Mouse (Mus musculus): ENCODE results near the gene Psen2. TPM values are rescaled to one million over a fixed set of nuclear protein-coding genes. Genes with fewer than 3 reads are reported as not detected.

Gene Psen2
- total RNA-seq, 2 experiments from 2014 or later = 13.5 to 15.3 TPM

DNA sequence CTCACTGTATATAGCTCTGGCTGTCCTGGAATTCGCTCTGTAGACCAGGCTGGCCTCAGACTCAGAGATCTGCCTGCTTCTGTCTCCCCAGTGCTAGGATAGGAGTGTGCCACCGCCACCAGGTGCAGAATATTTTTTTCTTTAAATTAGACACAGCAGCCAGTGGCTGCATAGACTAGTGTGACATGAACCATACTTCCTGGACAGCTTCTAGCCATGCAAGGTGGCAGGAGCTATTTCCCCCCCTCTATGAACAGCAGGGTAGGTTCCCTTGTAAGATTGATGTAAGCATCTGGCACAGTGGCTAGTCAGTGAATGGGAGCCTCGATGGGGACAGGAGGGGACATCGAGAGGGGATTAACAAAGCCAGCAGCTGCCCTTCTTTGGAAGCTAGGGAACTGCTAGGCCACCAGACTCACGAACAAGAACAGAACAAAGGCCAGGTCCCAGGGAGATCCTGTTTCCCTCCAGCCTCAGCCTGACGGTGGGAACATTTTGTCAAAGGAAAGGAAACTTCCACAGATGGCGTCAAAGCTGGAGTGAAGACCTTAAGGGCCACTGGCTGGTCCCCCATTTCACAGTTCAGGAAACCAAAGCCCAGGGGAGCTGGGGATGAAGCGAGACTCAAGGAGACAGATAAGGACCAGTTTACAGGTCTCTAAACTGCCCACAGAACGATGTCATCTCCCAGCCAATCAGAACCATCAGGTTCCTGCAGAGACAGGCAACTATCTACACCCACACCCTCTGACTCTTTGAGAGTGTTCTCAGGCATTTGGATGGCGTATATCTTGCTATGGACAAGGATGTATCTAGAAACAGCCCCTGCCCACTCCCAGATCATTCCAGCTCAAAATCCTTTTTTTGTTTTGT, 11.8 kb downstream of the Psen2 start:
- DNase-seq = no peak
- intact Hi-C loops (cut with DNase I) = no loop called here

DNA sequence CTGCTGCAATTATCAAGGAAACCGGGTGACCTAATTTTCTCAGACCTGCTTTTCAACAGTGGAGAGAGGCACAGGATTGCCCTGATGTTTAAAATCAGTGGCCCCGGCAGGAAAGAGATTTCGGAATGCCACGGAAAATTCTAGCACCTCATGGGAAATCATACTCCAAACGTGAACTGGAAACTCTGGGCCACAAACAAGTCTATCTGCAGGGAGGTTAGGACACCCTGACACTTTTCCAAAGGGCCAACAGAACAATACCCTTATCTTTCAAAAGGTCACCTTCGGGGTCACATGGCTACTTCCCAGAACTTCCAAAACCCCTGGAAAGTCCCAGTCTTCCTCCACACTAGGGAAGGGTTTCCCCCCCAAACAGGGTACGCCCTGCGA, 12.8 kb downstream of the Psen2 start:
- intact Hi-C loops (cut with DNase I) = no loop called here
- peak; percentile 34 to 39 for DNase-seq

DNA sequence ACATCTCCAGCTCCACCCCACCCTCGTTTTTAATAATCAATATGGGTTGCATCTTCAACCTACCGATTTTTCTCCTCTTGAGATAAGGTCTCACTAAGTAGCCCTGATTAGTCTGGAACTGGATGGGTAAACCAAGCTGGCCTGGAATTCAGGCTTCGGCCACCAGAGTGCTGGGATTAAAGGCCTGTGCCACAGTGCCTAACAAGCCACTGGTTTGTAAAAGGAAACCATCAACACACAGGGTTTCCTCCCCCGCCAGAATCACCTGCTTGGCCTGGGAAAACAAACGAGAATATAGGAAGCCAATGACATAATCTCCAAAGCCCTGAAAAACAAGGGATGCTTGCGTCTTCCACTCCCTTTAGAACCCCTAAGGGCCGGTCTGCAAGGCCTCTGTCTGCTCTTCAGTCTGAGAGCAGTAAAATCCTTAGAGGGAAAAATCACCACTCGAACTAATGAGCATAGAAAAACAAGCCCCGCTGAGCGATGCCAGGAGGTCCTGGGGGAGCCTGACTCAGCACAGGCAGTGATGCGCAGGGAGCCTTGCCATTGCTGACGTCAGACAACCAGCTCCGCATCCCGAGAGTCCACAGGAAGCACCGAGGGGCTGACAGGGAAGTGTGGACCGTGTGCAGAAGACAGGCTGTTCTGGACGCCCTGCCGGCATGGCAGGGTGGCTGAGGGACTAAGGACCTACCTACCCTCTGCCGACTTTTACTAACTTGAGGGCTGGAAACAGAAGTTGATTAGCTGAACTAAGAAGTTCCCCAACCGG, 13.4 kb downstream of the Psen2 start:
- peak; percentile 88 for DNase-seq
- intact Hi-C loops (cut with DNase I) = no loop called here

DNA sequence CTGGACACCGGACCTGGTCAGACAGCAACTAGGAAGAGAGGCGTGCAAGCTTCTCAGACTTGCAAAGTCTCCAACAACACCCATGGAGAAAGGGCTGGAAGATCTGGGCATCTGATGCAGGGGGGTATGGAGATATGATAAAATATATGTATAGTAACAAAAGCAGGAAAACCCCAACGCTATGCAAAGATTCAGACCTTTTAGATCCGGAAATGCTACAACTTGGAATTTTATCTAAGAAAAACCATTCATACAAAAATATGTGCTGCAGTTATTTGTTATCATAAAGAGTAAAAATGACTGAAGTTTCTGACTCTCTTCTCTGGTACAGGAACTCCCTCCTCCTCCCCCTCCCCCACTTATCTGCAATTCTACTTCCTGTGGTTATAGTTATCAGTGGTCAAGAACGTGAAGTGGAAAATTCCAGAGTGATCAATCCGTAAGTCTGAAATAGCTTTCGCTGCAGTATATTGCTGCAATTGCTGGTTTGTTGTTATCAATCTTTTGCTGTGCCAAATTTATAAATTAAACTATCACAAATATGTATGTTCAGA, 14.6 kb downstream of the Psen2 start:
- DNase-seq = no peak
- intact Hi-C loops (cut with DNase I) = no loop called here

DNA sequence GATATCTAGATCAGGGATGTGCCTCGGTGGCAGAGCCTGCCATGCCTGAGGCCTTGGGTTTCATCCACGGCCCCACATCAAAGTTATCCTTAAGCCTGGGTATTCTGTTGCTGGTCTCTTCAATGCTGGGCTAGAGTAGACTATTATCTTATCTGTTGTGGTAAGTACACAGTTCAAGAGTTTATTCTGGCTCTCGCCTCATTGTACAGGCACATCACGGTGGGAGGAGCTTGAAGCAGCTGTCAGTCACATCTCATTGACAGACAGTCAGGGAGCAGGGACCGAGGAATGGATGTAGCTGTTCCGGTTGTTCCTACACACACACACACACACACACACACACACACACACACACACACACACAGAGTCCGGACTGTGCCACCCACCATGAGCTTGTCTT, 15.3 kb downstream of the Psen2 start:
- intact Hi-C loops (cut with DNase I) = no loop called here
- no peak for DNase-seq

DNA sequence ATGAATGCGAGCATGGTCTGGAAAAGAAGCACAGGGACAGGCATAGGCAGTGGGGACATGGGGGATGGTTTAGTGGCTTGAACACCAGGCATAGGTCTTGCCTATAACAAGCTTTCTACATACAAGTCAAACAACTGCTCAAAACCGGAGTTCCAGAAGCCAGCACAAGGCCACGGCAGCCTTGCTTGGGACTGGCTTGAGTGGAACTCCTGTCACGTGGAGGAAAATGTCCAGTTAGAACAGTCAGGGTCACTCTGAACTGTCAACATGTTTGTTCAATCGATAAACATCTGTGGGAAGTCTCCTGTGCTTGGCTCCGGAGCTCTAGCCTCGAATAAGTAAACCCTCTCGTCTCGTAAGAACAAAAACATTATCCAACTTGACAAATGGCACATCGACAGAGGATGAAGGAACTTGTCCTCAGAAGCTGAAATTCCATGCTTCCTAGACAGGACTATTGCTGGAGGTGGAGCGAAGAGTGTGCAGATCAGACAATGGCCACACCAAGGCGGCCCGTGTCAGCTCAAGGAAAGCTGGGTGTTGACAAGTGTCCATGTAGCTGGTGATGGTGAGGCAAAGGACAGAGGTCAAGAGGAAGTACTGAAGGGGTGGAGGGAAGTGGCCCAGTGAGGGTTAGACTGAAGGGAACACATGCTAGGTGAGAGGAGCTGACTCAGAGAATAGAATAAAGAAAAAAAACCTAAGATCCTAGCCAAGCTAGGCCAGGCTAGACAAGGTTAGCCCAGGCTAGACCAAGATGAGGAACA, 17.3 kb downstream of the Psen2 start:
- DNase-seq = no peak
- intact Hi-C loops (cut with DNase I) = no loop called here

DNA sequence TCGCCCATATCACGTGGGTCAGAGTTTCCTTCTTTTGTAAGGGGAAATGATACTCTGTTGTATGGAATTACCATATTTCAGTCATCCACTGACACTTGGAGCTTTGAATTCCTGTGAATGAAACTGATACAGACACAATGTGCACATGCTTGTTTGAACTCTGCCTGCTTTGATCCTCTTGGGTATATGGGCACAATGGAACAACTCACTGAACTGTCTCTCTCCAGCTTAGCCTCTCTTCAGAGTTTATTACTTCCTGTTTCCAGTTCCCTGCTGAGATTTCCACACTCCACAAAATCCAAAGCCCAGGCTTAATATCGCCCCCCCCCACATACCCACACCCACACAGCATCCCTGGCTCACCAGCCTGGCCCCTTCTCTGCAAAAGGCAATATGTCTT, 31.5 kb downstream of the Psen2 start:
- no peak for DNase-seq
- intact Hi-C loops (cut with DNase I) = no loop called here

DNA sequence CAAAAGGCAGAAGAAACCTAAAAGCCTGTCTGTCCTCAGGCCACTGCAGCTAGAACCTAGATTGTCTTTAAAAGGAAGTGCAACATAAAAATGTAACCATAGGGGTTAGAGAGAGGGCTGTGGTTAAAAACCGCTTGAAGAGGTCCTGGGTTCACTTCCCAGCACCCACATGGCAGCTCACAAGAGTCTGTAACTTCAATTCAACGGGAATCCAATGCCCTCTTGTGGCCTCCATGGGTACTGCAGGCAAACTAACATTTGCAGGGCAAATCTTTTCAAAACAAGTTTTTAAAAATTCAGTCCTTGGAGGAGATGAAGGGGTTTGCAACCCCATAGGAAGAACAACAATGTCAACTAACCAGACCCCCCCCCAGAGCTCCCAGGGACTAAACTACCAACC, 32.7 kb downstream of the Psen2 start:
- intact Hi-C loops (cut with DNase I) = no loop called here
- no peak for DNase-seq

DNA sequence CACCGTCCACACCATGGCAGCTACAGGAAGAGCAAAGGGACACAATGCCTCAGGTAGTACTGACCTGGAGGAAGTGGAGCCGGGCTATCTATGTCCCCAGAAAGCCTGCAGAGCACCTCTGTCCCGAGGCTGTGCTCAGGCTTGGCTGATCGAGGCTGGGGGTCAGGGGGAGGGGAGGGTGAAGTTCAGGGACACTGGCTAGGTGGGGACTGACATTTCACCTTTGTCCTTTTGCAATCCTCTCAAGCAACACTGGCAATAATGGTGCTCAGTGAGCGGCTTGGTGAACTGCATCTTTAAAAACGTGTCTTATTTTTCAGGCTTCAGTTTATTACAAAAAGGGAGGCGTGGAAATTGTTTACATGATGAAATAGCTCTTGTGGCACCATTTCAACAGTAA, 33.3 kb downstream of the Psen2 start:
- intact Hi-C loops (cut with DNase I) = no loop called here
- no peak for DNase-seq

DNA sequence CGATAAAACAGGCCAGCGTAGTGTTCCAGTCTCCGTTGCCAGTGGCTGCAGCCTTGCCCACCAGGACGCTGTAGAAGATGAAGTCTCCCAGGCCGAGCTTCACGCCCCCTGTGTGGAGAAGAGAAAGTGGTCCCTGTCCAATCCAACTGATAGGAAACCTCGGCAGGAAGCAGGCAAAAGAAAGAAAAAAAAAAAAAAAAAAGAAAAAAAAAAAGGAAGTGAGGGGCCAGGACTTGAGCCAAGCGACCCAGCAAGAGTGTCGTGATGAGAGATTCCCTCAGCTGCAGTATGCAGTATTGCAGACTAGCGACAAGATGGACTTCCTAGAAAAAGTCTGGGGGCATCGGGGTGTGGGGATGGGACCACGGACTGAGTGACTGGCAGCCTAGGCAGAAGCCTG, 34.4 kb downstream of the Psen2 start:
- no peak for DNase-seq
- intact Hi-C loops (cut with DNase I) = no loop called here

DNA sequence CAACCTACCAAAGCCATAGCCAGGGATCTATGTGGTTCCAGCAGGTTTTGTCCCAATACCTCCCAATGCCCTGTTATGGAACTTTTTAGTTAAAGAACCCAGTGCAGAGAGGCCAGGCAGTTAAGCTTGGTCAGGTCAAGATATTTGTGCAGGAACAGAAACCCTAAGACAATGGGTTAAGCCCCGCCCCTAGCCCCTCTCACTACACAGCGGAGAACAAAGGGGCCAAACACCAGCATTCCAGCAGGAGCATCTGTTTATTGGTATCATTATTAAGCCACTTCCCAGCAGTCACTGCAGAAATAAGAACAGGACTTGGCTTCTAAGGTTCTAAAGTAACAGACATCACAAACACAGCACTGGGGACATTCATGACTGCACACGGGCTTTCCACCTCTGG, 36.5 kb downstream of the Psen2 start:
- no peak for DNase-seq
- intact Hi-C loops (cut with DNase I) = loop anchor here (1.0 kb wide), 1 partner anchor 28 kb away; no protein-coding TSS in a partner anchor

DNA sequence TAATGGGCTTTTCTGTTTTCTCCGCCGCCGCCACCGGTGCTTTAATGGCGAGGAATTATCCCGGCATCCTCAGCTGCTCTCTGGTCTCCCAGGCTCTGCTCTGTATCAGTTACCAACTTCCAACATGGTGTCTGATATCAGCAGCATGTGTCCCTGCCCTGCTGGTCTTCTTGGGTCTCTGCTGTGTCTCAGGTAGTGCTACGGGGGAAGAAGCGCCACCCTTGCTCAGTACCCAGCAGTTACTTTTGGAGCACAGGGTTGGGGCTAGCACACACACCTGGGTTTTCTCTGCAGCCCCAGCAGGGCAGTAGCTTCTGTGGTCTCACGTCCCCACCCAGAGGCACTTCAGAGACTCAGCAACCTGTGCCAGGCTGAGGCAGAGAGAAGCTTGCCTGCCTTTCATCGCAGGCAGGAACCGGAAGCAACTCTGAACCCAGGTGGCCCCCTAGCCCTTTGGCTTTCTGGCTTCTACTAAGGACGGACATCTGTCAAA, 37.0 kb downstream of the Psen2 start:
- DNase-seq = peak in 1 of 2 experiments; percentile 24
- intact Hi-C loops (cut with DNase I) = no loop called here

DNA sequence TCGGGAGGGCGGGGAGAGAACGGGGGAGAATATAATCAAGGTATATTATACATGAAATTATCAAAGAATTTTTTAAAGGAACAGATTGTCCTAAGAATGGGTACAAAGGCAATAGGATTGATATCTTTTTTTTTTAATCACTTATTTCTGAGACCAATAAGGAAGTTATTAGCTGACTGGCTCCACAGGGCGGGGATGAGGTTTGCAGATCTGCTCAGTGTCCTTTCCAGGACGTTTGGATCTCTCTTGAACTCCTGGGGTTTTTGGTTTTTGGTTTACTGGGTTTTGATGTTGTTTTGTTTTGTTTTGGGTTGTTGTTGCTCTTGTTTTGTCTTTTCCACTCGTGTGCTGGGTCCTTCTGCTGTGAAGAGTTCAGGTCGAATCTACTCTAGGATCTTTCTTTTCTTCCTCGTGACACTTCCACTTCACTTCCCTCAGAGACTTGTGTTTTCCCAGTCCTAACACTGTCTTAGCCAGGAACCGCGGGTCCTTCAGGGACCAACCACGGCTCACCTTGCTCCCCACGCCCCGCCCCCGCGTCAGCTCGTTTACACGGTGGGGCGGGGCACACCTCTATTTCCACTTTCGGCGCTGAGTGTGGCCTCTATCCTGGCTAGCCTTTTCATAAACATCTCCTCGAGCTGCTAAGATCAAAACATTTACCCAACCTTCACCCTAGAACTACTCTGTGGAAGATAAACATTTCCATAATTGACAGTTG, 37.6 kb downstream of the Psen2 start:
- DNase-seq = peak; percentile 62 to 72
- intact Hi-C loops (cut with DNase I) = no loop called here

DNA sequence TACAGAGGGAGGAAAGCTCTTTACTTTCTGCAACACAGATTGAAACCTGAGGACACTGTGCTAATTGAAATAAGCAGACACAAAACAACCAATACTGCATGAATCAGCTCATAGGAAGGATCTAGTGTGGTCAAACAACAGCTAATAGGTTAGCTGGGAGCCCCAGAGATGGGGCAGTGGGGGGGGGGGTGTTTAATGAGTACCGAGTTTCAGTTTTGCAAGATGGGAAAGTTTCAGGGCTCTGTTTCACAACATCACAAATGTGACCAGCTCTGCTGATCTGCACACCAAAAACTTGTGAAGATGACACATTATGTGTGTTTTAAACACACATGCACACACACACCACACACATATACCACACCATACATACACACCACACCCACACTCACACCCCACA, 41.2 kb downstream of the Psen2 start:
- no peak for DNase-seq
- intact Hi-C loops (cut with DNase I) = no loop called here

DNA sequence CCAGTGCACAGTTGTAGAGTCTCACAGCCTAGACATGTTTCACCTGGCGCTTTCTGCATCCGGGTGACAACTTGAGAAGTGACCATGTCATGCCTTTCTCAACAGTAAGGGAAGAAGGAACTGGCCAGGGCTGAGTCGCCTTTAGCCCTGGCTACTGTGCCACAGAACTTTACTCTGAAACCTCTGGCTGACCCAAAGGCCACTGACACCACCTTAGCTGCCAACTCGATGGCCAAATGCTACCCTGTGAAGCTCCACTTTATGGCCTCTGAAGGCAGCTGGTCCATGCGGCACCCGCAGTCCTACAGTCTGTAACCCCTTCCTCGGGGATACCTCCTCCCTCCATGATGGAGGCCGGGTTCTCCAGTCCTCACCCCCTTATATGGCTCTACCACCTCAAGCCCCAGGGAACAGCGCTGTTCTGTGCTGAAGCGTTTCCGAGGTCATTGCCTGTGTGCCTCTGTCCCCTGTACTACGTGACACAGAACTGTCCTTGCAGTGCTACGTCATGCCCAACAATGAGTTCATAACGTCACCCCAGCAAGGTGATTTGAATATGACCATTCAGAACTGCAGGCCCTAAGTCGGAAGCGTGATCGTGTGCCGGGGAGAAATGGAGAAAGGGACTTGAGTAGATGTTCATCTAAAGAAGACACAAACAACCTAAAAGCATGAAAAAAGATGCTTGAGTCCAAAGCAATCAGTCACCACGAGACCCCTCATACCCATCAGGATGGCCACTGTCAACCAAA, 42.3 kb downstream of the Psen2 start:
- intact Hi-C loops (cut with DNase I) = no loop called here
- DNase-seq = no peak

DNA sequence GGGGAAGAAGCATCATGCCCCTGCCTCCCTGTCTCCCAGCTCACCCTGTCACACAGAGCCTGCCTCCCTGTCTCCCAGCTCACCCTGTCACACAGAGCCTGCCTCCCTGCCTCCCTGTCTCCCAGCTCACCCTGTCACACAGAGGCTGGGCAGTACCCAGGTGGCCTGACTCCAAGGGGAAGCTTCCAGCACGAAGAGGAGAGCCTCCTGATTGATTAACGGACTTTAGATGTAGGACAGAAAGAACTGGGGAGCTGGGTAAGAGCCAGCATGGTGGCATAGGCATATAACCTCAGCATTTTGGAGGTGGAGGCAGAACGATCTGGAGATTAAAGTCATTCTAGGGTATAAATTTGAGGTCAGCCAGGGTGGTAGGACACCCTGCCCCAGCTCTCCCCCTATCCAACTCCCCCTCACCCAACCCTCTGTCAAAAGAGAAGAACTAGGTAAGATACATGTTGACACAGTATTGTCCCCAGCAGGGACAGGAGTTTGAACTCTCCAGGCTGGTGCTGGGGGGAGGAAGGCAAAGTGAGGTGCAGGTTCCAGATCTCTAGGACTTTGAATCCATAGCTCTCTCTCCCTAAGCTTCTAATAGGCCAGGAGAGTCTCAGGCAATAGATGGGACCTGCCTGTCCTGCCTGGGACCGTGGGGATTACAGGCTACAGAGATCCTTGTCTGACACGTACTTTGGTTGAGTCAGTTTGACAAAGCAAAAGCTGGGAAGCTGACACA, 46.5 kb downstream of the Psen2 start:
- no peak for DNase-seq
- intact Hi-C loops (cut with DNase I) = no loop called here

DNA sequence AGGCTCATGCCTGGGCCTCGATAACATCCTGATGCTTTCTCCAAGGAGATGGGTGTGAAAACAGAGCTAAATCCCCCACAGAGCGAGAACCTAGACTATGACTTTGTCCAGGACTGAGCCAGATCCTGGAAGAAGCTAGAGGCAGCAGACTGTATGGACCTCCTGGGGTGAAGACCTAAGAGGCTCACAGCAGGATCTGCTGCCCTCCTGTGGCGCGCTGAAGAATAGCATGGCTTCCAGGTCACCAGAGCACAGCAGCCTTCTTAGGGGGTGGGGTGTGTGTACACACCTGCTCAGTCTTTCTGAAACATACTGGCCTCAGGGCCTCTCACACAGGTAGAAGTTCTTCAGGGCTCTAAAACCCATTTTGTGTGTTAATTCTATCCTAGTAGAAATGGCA, 48.2 kb downstream of the Psen2 start:
- DNase-seq = peak; percentile 81 to 82
- intact Hi-C loops (cut with DNase I) = loop anchor here (1.0 to 2.0 kb wide), 2 partner anchors 40 to 358 kb away; no protein-coding TSS in a partner anchor

DNA sequence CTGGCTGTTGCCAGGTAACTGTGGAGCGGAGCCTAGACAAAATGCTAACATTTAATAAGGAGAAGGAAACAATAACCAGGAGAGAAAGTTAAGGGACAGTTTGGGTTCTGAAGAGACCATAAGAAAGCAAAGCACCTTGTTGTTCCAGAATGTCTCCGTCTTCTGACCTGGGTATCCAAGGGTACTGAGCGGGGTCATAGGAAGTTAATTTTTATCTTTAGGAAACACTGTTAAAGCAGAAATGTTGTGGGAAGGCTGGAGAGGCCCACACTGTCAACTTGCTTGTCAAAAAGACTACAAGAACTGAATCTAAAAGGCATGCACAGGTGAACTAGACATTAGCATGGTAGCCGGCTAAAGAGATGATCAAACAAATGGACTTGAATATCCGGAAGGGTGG, 50.3 kb downstream of the Psen2 start:
- DNase-seq = no peak
- intact Hi-C loops (cut with DNase I) = no loop called here
